Mouse (Mus musculus) liver, adult 2 months (tissue): ENCODE results near the gene Pxdn.

Experiments
- CTCF ChIP-seq: fragments of 200-500 bp; IDR thresholded peaks from 2 replicates; pipeline ENCODE4 v1.5.1; 2011; ENCODE audit warnings: low read depth, low read length, control low read depth
- POLR2A ChIP-seq: fragments of 200-500 bp; IDR thresholded peaks from 2 replicates; pipeline ENCODE4 v1.6.1; 2011; ENCODE audit warnings: low read length, control low read depth; ENCODE audit not compliant: insufficient read depth; ENCODE audit errors: extremely low read depth

DNA sequence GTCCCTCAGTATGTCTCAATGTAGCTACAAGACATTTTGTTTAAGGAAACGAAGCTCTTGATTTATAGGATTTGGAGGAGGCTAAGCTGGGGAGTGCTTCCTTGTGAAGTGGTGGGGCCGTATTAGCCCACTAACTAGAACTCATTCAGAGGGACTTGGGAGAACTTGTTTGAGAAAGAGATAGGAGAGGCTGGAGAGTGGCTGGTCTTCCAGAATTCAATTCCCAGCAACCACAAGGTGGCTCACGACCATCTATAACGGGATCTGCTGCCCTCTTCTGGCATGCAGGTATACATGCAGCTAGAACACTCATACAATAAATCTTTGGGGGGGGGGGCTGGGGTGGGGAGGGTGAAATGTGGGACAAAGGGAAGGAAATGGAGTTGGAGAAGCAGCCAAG, 102.7 kb downstream of the Pxdn start:
- TF ChIP-seq POLR2A (no peak), CTCF (peak; percentile 74)
